Mouse (Mus musculus) fibroblast of lung, adult 2 months (primary cell): ENCODE results near the gene Ntn4.

Experiments used
- DNase-seq: peaks from one replicate; pipeline ENCODE4 v3.0.0-alpha.2; 2011; ENCODE audit warnings: low read depth

Gene Ntn4

GRCm38 (mm10) chr10:93641821-93642746, 1.6 kb downstream of the Ntn4 start:
- no peak for DNase-seq

- peak; percentile 83 for DNase-seq
Measured at GRCm38 (mm10) chr10:93642897-93643296, 2.4 kb downstream of the Ntn4 start.

- DNase-seq, result no peak
Measured at GRCm38 (mm10) chr10:93644451-93644941, 4.0 kb downstream of the Ntn4 start.

GRCm38 (mm10) chr10:93647655-93648561, 7.4 kb downstream of the Ntn4 start:
- DNase-seq, result no peak

GRCm38 (mm10) chr10:93648598-93649102, 8.2 kb downstream of the Ntn4 start:
- no peak for DNase-seq

- DNase-seq, result no peak
Measured at GRCm38 (mm10) chr10:93649127-93649526, 8.6 kb downstream of the Ntn4 start.

GRCm38 (mm10) chr10:93649600-93649999, 9.1 kb downstream of the Ntn4 start:
- DNase-seq, result no peak

- no peak for DNase-seq
Measured at GRCm38 (mm10) chr10:93653322-93653721, 12.8 kb downstream of the Ntn4 start.

GRCm38 (mm10) chr10:93655428-93655827, 14.9 kb downstream of the Ntn4 start:
- no peak for DNase-seq

- no peak for DNase-seq
Measured at GRCm38 (mm10) chr10:93659792-93660191, 19.3 kb downstream of the Ntn4 start.

GRCm38 (mm10) chr10:93661348-93661991, 21.0 kb downstream of the Ntn4 start:
- DNase-seq, result no peak

- DNase-seq, result no peak
Measured at GRCm38 (mm10) chr10:93662018-93662417, 21.5 kb downstream of the Ntn4 start.

GRCm38 (mm10) chr10:93666222-93666621, 25.7 kb downstream of the Ntn4 start:
- DNase-seq, result no peak

GRCm38 (mm10) chr10:93666996-93667395, 26.5 kb downstream of the Ntn4 start:
- DNase-seq, result no peak

- DNase-seq, result no peak
Measured at GRCm38 (mm10) chr10:93672646-93673479, 32.4 kb downstream of the Ntn4 start.

GRCm38 (mm10) chr10:93679191-93680007, 38.9 kb downstream of the Ntn4 start:
- no peak for DNase-seq

GRCm38 (mm10) chr10:93680680-93681377, 40.3 kb downstream of the Ntn4 start:
- DNase-seq, result no peak

- no peak for DNase-seq
Measured at GRCm38 (mm10) chr10:93682185-93682747, 41.8 kb downstream of the Ntn4 start.

GRCm38 (mm10) chr10:93683185-93683584, 42.7 kb downstream of the Ntn4 start:
- no peak for DNase-seq
